Mouse (Mus musculus) brain, embryonic 14.5 days (tissue): ENCODE measurements around the gene Srpr. TPM values are rescaled to one million over a fixed set of nuclear protein-coding genes. Genes with fewer than 3 reads are reported as not detected.

Source experiments
- DNase-seq: peaks from one replicate; pipeline ENCODE4 v3.0.0-alpha.2; 2011; ENCODE audit warnings: low read depth
- CTCF ChIP-seq: fragments of 200-500 bp; IDR thresholded peaks from 2 replicates; pipeline ENCODE4 v1.5.1; 2012; ENCODE audit warnings: inconsistent platforms, mild to moderate bottlenecking, moderate library complexity, borderline replicate concordance; ENCODE audit not compliant: insufficient read depth, insufficient read length; ENCODE audit errors: extremely low read depth
- POLR2A ChIP-seq: fragments of 200-500 bp; IDR thresholded peaks from 2 replicates; pipeline ENCODE4 v1.6.1; 2012; ENCODE audit warnings: mild to moderate bottlenecking, inconsistent platforms, borderline replicate concordance; ENCODE audit not compliant: poor library complexity, insufficient read depth, insufficient read length, severe bottlenecking; ENCODE audit errors: extremely low read depth
- polyA plus RNA-seq: library from polyadenylated mRNA; depleted of rRNA; stranded (reverse); fragments of >200 nt; gene quantifications from 2 replicates; pipeline ENCODE4 v1.2.3, GENCODE M21; 2012

Gene Srpr
- polyA plus RNA-seq, 1 experiment: 51.3 TPM

- no peak for TF ChIP-seq CTCF
- no peak for TF ChIP-seq POLR2A
- DNase-seq: no peak
Measured at GRCm38 (mm10) chr9:35198945-35199771, 817 bp upstream of the Srpr start.

- peak; percentile 39 for DNase-seq
- TF ChIP-seq POLR2A: no peak
- no peak for TF ChIP-seq CTCF
Measured at GRCm38 (mm10) chr9:35200529-35201060, 620 bp downstream of the Srpr start.

GRCm38 (mm10) chr9:35203536-35203935 is 3.6 kb downstream of the Srpr start:
- DNase-seq: no peak
- TF ChIP-seq CTCF (no peak), POLR2A (no peak)

GRCm38 (mm10) chr9:35204421-35204820 is 4.4 kb downstream of the Srpr start:
- TF ChIP-seq POLR2A (no peak), CTCF (no peak)
- DNase-seq: no peak

GRCm38 (mm10) chr9:35210542-35211474 is 10.8 kb downstream of the Srpr start, which contains the start of gene Foxred1:
Gene Foxred1 (minus strand): TSS chr9:35211055.
- peak; percentile 100 for DNase-seq
- TF ChIP-seq POLR2A (peak; percentile 72), CTCF (no peak)

GRCm38 (mm10) chr9:35211573-35212511 is 11.9 kb downstream of the Srpr start:
- DNase-seq: no peak
- TF ChIP-seq CTCF: no peak
- TF ChIP-seq POLR2A: no peak

- no peak for TF ChIP-seq CTCF
- TF ChIP-seq POLR2A: no peak
- DNase-seq: no peak
Measured at GRCm38 (mm10) chr9:35217963-35218362, 18.0 kb downstream of the Srpr start.

- no peak for DNase-seq
- TF ChIP-seq POLR2A: no peak
- TF ChIP-seq CTCF: no peak
Measured at GRCm38 (mm10) chr9:35223466-35223865, 23.5 kb downstream of the Srpr start.

- TF ChIP-seq POLR2A (no peak), CTCF (no peak)
- DNase-seq: no peak
Measured at GRCm38 (mm10) chr9:35228671-35229070, 28.7 kb downstream of the Srpr start.

GRCm38 (mm10) chr9:35235996-35236395 is 36.0 kb downstream of the Srpr start:
- peak; percentile 20 for DNase-seq

More at GRCm38 (mm10) chr9:35235996-35236395, 36.0 kb downstream of the Srpr start:
- no peak for TF ChIP-seq CTCF
- TF ChIP-seq POLR2A: no peak
